Mouse (Mus musculus) olfactory bulb, adult 2 months (tissue): ENCODE results near the gene Gm6904.

Experiments used
- CTCF ChIP-seq: fragments of 200-500 bp; IDR thresholded peaks from 2 replicates; pipeline ENCODE4 v1.5.1; 2012; ENCODE audit warnings: low read depth, mild to moderate bottlenecking, low read length, moderate library complexity; ENCODE audit not compliant: insufficient read depth
- POLR2A ChIP-seq: fragments of 200-500 bp; IDR thresholded peaks from 2 replicates; pipeline ENCODE4 v1.6.1; 2012; ENCODE audit warnings: mild to moderate bottlenecking, low read depth, low read length, moderate library complexity; ENCODE audit not compliant: insufficient read depth

DNA sequence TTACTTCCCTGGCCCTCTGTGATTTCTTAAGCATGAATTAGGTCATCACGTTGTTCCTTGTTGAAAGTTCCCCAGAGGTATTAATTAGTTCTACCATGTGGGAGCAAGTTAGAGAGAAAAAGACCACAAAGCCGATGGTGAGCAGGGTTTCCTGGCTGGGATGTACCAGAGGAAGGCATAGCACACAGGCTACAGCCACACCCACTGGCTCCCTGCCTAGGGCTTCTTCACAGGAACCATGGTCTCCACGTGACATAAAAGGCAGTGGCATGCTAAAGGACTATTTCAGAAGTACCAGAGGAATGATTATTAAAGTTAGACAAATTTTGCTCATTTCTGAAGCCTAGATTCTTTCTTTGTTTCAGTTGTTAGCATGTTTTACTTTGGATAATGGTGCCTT lies 40.8 kb downstream of the Gm6904 start:
- no peak for TF ChIP-seq CTCF
- no peak for TF ChIP-seq POLR2A
